Mouse (Mus musculus) splenic B cell, adult 2 months (primary cell): ENCODE data around the gene Plxna2.

Experiments
- DNase-seq: peaks from one replicate; pipeline ENCODE4 v3.0.0-alpha.2; 2011; ENCODE audit warnings: low read depth, low spot score
- H3K27me3 ChIP-seq: 2 replicates; pipeline ENCODE4 v1.6.1; 2012; ENCODE audit warnings: mild to moderate bottlenecking, low read length, moderate library complexity, mixed read lengths; ENCODE audit not compliant: control insufficient read depth, poor library complexity, insufficient read depth, severe bottlenecking
- H3K36me3 ChIP-seq: 2 replicates; pipeline ENCODE4 v1.6.1; 2012; ENCODE audit warnings: mild to moderate bottlenecking, low read length, moderate library complexity, mixed read lengths; ENCODE audit not compliant: control insufficient read depth, poor library complexity, insufficient read depth, severe bottlenecking

The Plxna2 gene

DNA sequence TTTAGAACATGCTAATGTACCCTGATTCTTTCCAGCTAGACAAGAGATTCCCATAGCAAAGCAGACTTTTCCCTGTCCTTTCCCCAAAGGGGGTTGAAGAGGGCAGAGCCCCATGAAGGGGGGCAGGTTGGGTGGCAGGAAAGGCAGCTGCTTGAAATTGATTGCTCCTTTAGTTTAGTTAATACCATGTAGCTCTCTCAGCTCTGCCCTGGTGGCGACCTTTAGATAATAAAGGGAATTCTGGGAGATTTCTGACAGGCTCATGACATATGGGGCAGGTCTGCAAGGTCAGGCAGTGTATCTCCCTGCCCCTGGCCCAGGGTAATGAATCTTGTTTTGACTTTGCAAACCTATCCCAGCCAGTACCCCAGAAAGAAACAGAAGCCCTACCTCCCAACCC, 17.4 kb downstream of the Plxna2 start:
- Histone ChIP-seq H3K27me3 (no peaks in the 10 kb centered on the region), H3K36me3 (no peaks in the 10 kb centered on the region)
- no peak for DNase-seq

DNA sequence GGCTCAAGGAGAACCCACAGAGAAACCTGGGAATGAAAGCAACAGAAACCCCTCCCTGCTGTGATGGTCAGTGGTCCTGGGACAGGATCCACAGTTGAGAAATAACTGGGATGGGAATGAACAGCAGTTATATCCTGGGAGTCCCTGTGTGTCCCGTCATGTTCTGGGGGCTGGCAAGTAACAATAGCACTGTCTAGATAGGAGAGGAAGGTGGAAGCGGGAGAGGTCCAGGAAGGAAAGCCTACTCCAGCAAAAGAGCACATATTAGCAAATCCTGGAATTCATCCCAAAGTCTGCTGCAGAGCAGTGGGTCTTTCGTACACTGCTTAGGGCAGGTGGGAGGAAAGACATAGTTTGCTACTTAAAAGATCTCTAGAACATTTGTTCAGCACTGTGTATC, 17.9 kb downstream of the Plxna2 start:
- Histone ChIP-seq H3K27me3 (no peaks in the 10 kb centered on the region), H3K36me3 (no peaks in the 10 kb centered on the region)
- DNase-seq, result no peak

DNA sequence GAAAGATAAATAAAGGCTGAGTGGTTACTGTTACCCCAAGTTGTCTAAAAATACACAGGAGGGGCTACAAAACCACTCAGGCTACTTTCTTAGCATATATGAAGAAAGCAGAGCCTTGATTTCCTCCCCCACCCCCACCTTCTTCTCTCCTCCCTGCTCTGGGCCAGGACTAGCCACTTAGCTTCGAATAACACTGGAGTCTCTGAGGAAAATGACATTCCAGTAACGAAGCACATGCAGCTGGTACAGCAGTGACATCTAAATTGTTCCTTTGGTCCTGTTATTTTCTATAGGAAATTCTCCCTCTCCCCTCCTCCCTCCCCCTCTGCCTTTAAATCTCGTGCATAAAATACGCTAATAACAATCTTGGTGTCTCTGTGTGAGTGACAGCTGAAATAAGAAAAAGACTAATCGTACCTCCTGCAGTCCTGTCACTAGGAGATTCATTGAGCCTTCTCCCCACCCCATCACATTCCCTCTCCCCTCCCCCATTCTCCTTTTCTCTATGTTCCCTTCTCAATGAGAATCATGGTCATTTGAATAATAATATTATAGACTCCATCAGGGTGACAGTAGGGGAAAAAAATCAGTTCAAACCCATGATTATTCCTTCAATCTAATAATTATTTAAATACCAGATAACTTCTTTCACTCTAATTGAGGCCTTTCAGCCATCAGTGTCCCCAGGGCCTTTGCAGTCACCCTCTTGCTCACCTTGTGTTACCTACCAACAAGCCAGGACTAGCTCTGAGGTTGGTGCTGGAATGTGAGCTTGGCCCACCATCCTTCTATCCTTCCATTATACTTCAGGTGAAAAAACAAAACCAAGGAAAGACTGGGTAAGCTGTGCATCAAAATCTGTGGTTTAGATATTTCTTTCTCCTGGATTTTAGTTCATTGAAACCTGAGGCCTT, 19.6 kb downstream of the Plxna2 start:
- DNase-seq, result no peak
- Histone ChIP-seq H3K36me3 (no peaks in the 10 kb centered on the region), H3K27me3 (no peaks in the 10 kb centered on the region)

DNA sequence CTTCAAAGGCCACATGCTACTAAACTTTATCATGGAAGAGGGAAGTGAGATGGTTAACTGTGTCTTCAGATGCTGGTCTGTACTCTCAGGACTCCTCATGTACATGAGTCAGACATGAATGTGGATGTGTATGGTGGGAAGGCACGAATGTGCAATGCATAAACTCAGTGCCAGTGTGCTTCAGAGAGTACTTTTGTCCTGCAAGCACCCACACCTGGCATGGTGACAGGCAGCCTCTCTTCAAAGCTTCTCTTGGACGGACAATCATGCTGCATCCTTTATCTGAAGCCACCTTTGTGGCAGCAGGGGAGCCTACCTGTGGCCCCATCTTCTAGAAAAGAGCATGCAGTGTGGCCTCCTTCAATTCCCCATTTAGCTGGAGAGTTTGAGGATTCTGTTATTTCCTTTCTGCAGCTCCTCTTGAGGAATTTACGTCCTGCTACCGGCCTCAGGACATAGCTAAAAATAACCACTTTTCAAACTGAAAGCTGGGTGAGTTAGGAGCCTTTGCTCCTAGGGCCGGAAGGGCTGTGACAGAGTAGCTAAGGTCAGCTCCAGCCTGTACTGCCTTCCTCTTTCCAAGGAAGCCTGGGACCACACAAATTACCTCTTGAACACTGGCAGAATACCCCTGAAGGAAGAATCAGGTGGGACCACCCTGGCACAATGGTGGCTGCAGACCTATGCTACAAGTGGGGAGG, 23.7 kb downstream of the Plxna2 start:
- no peaks in the 10 kb centered on the region for H3K36me3 ChIP-seq
- no peaks in the 10 kb centered on the region for H3K27me3 ChIP-seq

DNA sequence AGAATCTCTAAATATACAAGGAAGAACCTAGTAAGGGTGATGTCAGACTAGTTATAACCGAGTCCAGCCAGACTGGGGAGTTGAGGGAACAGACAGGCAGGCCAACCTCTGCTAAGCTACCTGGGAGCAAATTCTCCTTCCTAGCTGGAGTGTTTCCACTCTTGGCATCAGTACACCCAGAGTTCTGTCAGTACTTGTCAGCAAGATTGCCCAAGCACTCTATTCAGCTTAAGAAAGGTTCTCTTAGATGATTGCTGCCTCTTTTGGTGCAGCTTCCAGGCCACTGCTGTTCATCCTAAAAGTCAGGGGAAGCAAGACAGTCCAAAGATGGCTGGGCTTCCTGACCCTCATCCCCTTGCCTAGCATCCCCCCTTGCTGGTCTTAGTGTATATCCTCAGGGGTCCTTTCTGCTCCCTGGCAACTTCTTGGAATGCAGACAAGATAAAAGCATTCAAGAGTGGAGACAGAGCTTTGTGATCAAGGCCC, 24.3 kb downstream of the Plxna2 start:
- H3K27me3 ChIP-seq, result no peaks in the 10 kb centered on the region
- no peaks in the 10 kb centered on the region for H3K36me3 ChIP-seq
- DNase-seq, result no peak

More for the DNA sequence above, 23.7 kb downstream of the Plxna2 start:
- no peak for DNase-seq

DNA sequence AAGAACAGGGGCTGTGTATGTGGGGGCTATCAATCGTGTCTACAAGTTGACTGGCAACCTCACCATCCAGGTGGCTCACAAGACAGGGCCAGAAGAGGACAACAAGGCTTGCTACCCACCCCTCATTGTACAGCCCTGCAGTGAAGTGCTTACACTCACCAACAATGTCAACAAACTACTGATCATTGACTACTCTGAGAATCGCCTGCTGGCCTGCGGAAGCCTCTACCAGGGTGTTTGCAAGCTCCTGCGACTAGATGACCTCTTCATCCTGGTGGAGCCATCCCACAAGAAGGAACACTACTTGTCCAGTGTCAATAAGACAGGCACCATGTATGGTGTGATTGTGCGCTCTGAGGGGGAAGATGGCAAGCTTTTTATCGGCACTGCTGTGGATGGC, 25.9 kb downstream of the Plxna2 start:
- H3K27me3 ChIP-seq, result no peaks in the 10 kb centered on the region
- no peak for DNase-seq
- H3K36me3 ChIP-seq, result no peaks in the 10 kb centered on the region

DNA sequence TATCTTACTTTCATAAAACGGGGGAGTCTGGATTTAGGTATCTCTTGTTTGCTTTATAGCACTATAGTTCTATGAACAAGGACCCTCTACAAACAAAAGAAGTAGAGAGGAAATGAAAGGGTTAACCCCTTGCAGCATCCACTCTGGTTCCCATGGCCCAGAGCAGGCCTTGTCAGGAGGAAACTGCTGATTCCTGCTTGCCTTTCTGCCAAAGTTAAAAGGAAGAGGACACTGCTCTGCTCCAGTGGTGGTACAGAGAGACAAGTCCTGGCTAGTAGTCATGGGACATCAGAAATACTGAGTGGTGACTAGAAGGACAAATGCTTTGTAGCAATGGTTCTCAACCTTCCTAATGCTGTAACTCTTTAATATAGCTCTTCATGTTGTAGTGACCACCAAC, 27.9 kb downstream of the Plxna2 start:
- no peak for DNase-seq
- Histone ChIP-seq H3K27me3 (no peaks in the 10 kb centered on the region), H3K36me3 (no peaks in the 10 kb centered on the region)

DNA sequence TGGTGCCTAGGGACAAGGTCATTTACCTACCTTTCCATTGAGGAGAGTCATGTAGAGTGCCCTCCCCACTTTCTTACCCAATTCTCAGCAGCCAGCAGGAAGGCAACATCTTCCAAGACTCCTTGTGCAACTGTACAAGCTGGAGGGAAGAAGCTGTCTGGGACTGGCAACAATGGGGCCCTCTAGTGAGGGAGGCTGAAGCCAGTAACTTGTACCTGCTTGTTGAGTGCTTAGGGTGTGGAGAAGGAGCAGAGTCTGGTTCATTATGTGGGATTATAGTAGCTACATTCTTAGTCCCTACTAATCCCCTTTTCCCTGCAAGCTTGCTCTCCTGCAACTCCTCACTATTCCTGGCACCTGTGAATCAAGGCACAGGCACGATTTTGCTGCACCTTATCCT, 32.1 kb downstream of the Plxna2 start:
- DNase-seq, result no peak
- Histone ChIP-seq H3K27me3 (no peaks in the 10 kb centered on the region), H3K36me3 (no peaks in the 10 kb centered on the region)

DNA sequence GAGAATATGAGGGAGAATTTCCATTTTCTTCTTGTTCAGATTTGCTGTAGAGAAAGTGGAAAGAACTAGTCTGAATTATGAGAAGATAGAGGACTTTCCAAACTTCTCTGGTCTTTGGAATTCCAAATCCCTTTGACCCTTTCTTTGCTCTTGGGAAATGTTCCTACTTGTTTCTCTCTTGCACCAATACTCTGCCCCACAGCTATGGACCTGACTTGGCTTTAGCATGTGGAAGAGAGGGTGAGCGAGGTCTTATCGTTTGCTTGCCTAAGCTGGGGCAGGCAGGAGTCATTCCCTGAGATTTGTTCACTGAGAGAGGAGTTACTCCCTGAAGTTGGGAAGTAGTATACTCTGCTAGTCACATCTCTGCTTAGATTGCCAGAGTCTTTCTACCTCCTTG, 32.5 kb downstream of the Plxna2 start:
- H3K27me3 ChIP-seq, result no peaks in the 10 kb centered on the region
- DNase-seq, result no peak
- H3K36me3 ChIP-seq, result no peaks in the 10 kb centered on the region

DNA sequence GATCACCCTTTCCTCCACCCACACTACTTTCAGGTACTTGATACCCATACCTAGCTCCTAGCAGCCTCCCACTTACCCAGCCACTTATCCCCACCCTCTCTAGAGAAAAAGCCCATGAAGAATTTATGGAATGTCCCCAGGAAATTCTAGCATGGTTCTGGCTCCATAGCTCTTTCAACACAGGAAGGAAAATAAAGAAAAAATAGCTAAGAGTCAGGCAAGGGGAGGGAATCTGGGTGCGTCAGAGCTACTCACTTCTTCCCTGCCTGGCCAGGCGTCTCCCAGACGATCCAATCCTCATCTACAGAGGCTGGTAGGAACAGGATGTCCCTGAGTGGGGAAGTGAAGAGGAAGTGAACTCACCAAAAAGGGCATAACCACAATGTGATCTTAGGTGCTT, 34.0 kb downstream of the Plxna2 start:
- H3K27me3 ChIP-seq, result no peaks in the 10 kb centered on the region
- DNase-seq, result no peak
- no peaks in the 10 kb centered on the region for H3K36me3 ChIP-seq

DNA sequence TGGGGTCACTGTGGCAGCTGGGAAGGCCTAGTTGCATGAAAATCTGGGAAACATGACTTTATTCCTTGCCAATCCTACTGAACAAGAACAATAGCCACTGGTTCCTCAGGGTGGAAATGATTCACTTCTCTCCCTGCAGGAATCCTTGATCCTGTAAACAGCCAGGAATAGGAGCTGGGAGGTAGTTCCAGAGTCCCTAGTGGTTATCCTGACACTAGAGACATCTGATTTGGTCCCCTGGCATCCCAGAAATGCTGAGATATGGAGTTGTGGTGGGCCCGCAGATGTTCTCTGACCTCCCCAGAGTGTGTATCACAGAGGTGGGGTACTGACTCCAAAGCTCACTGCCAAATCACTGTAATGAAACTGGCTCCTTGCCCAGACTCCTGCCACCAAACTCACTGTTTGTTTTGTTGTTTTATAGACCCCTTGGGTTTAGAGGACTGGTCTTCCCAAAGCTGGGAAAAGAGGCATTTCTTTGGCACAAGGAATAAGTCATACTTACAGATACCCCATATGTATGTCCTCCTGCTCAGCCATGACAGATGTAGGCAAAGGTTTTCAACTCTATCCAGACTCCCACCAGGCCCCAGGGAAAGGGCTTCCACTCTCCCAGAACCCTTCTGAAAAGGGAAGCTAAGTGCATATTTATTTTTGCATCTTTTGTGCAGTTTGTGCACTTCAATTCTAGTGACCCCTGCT, 40.6 kb downstream of the Plxna2 start:
- DNase-seq, result no peak
- H3K27me3 ChIP-seq, result no peaks in the 10 kb centered on the region

DNA sequence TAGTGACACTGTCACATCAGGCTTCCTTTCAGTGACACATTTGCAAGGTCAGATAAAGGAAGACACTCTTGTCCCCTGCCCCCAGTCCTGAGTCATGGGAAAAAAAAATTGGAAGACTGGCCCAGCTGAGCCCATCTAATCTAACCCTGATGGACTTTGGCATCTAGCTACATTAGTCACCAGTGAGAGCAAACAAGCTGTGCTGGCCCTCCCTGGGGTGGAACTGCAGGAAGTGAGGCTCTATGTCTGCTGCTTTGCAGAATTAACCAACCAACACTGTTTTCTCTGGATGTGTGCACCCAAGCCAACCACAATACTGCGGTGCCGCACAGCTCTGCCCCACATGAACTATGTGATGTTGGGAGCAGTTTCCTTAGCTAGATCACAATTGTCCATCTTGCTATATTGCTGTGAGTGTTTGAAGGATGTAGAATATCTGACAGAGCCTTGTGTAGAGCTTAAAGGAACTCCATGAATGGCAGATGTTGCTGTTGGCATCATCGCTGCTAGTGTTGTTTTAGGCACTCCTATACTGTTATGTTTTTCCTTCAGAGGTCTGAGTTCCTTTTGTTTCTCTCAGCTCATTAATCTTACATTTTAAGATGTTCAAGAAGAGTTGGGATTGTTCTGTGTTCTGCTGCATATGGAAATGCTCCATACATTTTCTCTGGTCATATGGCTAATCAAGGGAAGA, 42.6 kb downstream of the Plxna2 start:
- H3K36me3 ChIP-seq, result no peaks in the 10 kb centered on the region
- H3K27me3 ChIP-seq, result no peaks in the 10 kb centered on the region
- no peak for DNase-seq

More for the DNA sequence above, 40.6 kb downstream of the Plxna2 start:
- H3K36me3 ChIP-seq, result no peaks in the 10 kb centered on the region

DNA sequence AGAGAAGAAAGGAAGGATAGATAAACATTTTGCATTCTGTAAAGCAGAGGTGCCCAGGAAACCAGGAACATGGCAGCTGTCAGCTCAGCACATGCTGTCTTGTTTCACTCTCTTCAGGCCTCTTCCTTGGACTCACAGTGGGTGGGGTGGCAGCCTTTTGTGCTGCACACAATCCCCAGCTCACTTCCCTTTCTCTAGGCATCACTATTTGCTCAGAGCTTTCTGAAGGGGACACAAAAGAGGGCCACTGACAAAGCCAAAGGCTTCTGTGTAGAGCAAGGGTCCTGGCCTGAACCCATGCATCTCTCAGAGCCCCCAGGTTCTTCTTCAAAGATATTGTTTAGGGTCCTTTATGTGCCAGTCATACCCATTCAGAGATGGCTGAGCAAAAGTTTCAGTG, 45.0 kb downstream of the Plxna2 start:
- no peaks in the 10 kb centered on the region for H3K36me3 ChIP-seq
- DNase-seq, result no peak

DNA sequence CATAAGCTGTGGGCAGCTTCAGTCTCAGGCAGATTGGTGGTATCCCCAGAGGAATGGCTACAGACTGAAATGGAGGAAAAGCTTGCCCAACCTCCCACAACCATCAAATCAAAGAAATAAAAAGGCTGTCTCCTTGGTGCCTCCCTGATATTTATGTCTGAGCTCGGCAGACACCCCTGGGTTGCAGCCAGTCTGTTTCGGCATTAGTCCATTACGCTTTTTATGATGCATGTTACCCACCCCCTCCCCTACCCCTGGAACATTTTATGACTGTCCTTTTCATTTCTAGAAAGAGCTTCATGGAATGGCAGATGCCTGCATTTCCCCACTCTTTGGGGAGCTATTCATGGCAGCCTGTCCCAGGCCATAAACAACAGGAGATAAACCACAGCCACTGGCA, 47.7 kb downstream of the Plxna2 start:
- H3K36me3 ChIP-seq, result no peaks in the 10 kb centered on the region
- no peak for DNase-seq
- H3K27me3 ChIP-seq, result no peaks in the 10 kb centered on the region

More for the DNA sequence above, 45.0 kb downstream of the Plxna2 start:
- no peaks in the 10 kb centered on the region for H3K27me3 ChIP-seq
